Mouse (Mus musculus): Measurements from ENCODE around the gene Slc4a5. TPM values are rescaled to one million over a fixed set of nuclear protein-coding genes. Genes with fewer than 3 reads are reported as not detected.

The Slc4a5 gene
- polyA plus RNA-seq, 1 experiment from 2014 or later = 0.68 TPM

DNA sequence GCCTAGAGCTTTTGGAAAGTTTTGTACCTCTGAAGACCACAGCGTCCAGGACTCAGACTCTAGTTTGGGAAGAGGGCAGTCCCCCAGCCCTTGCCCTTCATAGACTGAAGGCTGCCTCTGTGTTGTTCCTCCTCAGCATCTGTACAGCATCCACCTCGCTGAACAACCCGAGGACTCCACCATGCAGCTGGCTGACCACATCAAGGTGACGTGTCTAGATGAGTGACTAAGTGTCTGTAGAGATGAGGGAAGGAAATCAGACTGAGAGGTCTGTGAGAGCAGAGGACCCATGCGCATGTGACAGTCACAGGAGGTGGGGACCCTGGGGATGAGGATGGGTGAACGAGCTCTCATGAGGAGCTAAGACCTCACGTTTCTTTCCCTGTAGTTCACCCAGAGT is 26.1 kb upstream of the Slc4a5 start:
- Histone ChIP-seq H3K4me1 (replicated peaks) (no peaks in the 10 kb centered on the region), H3K27me3 (no peaks in the 10 kb centered on the region), H3K4me3 (replicated peaks) (no peak overlapping the region), H3K27ac (no peak overlapping the region), H3K9ac (replicated peaks) (no peak overlapping the region), H3K4me2 (no peak overlapping the region), H3K9me3 (no peaks in the 10 kb centered on the region), H3K36me3 (peaks cover 100% of the 10 kb centered on the region)
- no peak for ATAC-seq (ENCODE audit: insufficient number of reproducible peaks, insufficient read depth, low FRiP score, low TSS enrichment, low read depth)
- 92% methylated on average over 7 of the region's 7 CpGs for WGBS

DNA sequence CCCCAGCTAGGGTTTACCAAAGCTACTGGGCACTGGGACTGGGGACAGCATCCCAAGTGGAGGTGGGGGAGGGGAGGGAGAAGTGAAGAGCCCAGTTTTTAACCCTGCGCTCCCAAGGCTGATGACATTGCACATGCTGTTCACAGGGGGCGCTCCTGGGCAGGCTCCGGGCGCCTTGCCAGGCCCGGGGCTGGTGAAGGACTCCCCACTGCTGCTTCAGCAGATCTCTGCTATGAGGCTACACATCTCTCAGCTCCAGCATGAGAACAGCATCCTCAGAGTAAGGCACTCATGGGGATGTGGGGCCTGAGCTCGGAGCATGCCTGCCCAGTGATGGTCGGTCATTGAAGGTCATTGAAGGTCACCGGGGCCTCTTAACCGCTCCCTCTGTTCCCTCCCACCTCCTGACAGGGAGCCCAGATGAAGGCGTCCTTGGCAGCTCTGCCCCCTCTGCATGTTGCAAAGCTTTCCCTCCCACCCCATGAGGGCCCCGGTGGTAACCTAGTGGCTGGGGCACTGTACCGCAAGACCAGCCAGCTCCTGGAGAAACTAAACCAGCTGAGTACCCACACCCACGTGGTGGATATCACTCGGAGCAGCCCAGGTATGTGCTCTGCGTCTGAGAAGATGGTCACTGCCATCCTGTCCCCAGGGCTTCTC is 22.2 kb upstream of the Slc4a5 start:
- peaks cover 89% of the 10 kb centered on the region for H3K36me3 ChIP-seq
- H3K4me1 ChIP-seq (replicated peaks) = no peaks in the 10 kb centered on the region
- ATAC-seq (ENCODE audit: insufficient number of reproducible peaks, insufficient read depth, low FRiP score, low TSS enrichment, low read depth) = no peak
- no peaks in the 10 kb centered on the region for H3K27me3 ChIP-seq
- H3K4me2 ChIP-seq = no peak overlapping the region
- no peak overlapping the region for H3K4me3 ChIP-seq (replicated peaks)
- WGBS = 40% methylated on average over 15 of the region's 15 CpGs
- H3K9ac ChIP-seq (replicated peaks) = no peak overlapping the region
- H3K9me3 ChIP-seq = no peaks in the 10 kb centered on the region
- no peak overlapping the region for H3K27ac ChIP-seq

DNA sequence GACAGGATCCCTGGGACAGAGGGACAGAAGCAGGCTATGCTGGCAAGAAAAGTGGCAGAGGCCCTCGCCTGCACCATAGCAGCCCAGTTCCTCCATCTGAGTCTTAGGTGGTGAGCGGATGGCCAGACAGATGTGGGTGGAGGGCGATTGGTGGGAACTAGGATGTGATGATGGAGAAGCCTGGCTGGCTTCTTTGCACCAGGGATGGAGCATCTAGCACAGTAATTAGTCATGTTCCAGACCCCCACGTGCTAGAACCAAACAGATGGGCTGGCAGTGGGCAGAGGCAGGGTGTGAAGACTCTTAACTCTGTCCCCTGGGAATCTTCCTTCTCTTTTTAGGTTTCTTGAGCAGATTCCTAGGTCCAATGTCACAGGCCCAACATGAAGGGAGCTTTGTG is 16.3 kb upstream of the Slc4a5 start:
- Histone ChIP-seq H3K4me1 (replicated peaks) (no peaks in the 10 kb centered on the region), H3K9ac (replicated peaks) (no peak overlapping the region), H3K4me3 (replicated peaks) (no peak overlapping the region), H3K27ac (no peak overlapping the region), H3K27me3 (no peaks in the 10 kb centered on the region), H3K4me2 (no peak overlapping the region), H3K36me3 (peaks cover 30% of the 10 kb centered on the region), H3K9me3 (no peaks in the 10 kb centered on the region)
- 80% methylated on average over 4 of the region's 4 CpGs for WGBS
- ATAC-seq (ENCODE audit: insufficient number of reproducible peaks, insufficient read depth, low FRiP score, low TSS enrichment, low read depth) = no peak

DNA sequence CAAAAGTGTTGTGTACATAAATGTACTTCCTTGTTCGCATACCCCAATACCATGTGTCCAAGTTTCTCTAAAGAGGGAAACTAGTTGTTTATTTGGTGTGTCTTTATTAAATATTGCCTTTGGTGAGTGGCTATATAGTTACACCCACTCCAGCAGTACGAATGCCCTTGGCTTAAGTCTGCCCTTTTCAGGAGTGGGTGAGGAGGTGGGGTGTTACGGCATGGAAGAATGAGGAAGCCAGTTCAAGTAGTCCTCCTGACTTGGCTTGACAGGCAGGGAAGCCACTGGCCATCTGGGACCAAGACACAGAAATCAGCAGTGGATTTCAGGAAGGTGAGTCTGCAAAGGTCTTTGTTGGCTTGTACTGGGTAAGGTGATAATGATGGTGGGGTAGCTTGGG is 13.8 kb upstream of the Slc4a5 start:
- peaks cover 6% of the 10 kb centered on the region; the same call in 1 of the 2 replicates for H3K36me3 ChIP-seq
- no peak overlapping the region for H3K4me3 ChIP-seq (replicated peaks)
- H3K9ac ChIP-seq (replicated peaks) = no peak overlapping the region
- no peak for ATAC-seq (ENCODE audit: insufficient number of reproducible peaks, insufficient read depth, low FRiP score, low TSS enrichment, low read depth)
- no peak overlapping the region for H3K4me2 ChIP-seq
- 91% methylated on average over 3 of the region's 3 CpGs for WGBS
- H3K4me1 ChIP-seq (replicated peaks) = peaks cover 4% of the 10 kb centered on the region; the same call in 1 of the 2 replicates
- no peaks in the 10 kb centered on the region for H3K27me3 ChIP-seq
- H3K27ac ChIP-seq = no peak overlapping the region
- no peaks in the 10 kb centered on the region for H3K9me3 ChIP-seq

DNA sequence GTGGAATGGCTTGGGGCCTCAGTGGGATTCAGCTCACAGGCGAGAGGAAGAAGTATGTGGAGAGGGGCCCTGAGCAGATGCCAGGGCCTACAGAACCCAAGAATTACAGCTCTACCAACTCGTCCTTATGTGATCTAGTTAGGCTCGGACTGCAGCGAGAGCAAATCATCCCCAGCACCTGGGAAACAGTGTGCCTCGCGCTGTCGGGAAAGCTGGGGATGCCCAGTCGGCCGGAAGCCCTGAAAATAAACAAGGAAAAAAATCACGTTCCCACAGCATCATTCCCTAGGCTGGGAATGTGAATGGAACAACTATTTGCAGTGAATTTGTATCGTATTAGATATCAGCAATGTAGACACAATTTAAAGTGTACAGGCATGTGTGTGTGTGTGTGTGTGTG is 13.3 kb upstream of the Slc4a5 start:
- H3K9me3 ChIP-seq = no peaks in the 10 kb centered on the region
- WGBS = 74% methylated on average over 11 of the region's 11 CpGs
- H3K27ac ChIP-seq = no peak overlapping the region
- peaks cover 7% of the 10 kb centered on the region; the same call in 1 of the 2 replicates for H3K4me1 ChIP-seq (replicated peaks)
- ATAC-seq (ENCODE audit: insufficient number of reproducible peaks, insufficient read depth, low FRiP score, low TSS enrichment, low read depth) = no peak
- H3K36me3 ChIP-seq = 0 out of 2 replicates have a peak, but pooled peaks cover 1% of the 10 kb centered on the region
- H3K4me2 ChIP-seq = no peak overlapping the region
- H3K27me3 ChIP-seq = no peaks in the 10 kb centered on the region
- no peak overlapping the region for H3K9ac ChIP-seq (replicated peaks)
- H3K4me3 ChIP-seq (replicated peaks) = no peak overlapping the region

DNA sequence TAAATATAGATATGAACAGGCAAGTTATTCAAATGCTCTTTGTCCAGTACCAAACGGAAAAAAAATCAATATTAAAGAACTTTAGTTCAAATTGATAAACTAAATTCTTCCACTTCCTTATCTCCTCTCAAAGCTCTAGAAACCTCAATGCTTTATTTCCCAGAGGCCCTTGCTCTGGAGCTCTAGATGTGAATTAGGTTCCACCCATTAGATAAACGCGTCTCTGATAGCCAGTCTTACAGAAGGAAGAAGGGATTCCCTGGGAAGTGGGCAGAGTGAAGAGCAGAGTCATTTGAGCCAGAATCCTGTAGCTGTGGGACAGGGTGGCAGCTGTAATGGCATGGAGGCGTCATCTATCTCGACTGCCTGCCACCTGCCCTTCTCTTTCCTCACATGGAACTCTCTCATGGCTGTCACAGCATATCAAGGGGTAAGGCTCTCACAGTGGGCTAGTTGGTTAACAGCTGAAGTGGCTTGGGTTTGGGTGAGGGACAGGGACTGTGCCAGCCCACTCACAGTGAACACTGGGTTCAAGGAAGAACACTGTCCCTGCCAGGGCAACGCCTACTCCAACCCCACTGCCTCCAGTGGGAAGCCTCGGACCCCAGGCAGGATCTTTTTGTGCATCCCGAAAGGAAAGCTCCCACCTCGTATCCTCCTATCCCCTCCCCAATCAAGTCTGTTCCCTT is 12.1 kb upstream of the Slc4a5 start:
- Histone ChIP-seq H3K4me3 (replicated peaks) (no peak overlapping the region), H3K4me2 (no peak overlapping the region), H3K27me3 (no peaks in the 10 kb centered on the region), H3K36me3 (no peaks in the 10 kb centered on the region), H3K9me3 (no peaks in the 10 kb centered on the region), H3K27ac (no peak overlapping the region), H3K9ac (replicated peaks) (no peak overlapping the region), H3K4me1 (replicated peaks) (peaks cover 11% of the 10 kb centered on the region)
- ATAC-seq (ENCODE audit: insufficient number of reproducible peaks, insufficient read depth, low FRiP score, low TSS enrichment, low read depth) = no peak
- 72% methylated on average over 9 of the region's 9 CpGs for WGBS

DNA sequence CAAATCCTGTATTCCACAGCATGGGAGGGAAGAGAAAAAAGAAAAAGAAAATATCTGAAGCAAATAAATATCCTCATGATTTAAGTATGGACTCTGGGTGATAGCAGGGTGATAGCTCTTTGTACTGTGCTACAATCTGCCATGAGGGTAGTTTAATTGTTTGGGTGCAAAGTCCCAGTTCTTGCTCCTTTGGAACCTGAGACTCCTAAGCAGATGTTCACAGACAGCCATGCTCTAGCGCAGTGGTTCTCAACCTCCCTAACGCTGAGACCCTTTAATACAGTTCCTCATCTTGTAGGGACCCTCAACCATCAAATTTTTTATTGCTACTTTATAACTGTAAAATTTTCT is 11.6 kb upstream of the Slc4a5 start:
- Histone ChIP-seq H3K9ac (replicated peaks) (no peak overlapping the region), H3K4me2 (no peak overlapping the region), H3K9me3 (no peaks in the 10 kb centered on the region), H3K27me3 (no peaks in the 10 kb centered on the region), H3K36me3 (no peaks in the 10 kb centered on the region), H3K4me1 (replicated peaks) (peaks cover 11% of the 10 kb centered on the region), H3K27ac (no peak overlapping the region), H3K4me3 (replicated peaks) (no peak overlapping the region)
- 73% methylated on average over 2 of the region's 2 CpGs for WGBS
- no peak for ATAC-seq (ENCODE audit: insufficient number of reproducible peaks, insufficient read depth, low FRiP score, low TSS enrichment, low read depth)

DNA sequence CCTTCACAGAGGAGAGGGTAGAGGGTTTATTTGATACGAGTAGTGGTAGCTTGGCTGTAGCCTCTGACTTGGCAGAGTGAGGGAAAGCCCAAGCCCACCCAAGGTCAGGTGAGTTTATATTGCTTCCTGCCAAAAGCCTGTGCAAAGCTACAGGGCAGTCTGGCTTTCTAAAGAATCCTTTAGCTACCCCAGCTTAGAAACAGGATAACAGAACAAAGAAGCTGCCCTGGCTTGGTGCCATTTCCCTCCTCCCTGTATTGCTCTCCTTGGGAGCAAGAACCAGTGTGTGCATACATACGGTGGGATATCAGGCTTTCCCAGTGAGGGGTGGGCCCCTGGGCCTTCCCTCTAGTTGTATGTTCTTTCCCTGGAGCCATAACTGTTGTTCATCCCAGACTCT is 9.1 kb upstream of the Slc4a5 start:
- Histone ChIP-seq H3K9ac (replicated peaks) (no peak overlapping the region), H3K27me3 (no peaks in the 10 kb centered on the region), H3K36me3 (no peaks in the 10 kb centered on the region), H3K4me3 (replicated peaks) (no peak overlapping the region), H3K9me3 (no peaks in the 10 kb centered on the region), H3K4me1 (replicated peaks) (peaks cover 14% of the 10 kb centered on the region), H3K4me2 (no peak overlapping the region), H3K27ac (no peak overlapping the region)
- ATAC-seq (ENCODE audit: insufficient number of reproducible peaks, insufficient read depth, low FRiP score, low TSS enrichment, low read depth) = no peak
- WGBS = 72% methylated on average over 2 of the region's 2 CpGs

DNA sequence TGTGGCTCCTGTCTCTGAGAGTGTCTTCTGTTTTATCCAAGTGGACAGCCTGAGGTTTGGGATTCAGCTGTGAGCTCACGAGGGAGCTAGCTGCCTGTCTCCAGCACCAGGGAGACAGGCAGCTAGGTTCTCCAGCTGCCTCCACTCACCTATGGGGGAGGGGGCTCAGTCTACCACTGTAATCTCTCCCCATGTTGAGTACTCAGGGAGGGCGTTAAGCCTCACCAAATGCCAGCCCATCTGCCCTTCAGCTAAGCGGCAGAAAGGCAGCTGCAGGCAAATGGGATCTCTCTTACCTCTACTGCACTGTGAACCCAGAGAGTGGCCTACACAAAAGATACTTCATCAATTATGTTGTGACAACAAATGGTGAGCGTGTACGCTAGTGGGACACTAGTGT is 8.1 kb upstream of the Slc4a5 start:
- Histone ChIP-seq H3K9ac (replicated peaks) (0 out of 2 replicates have a peak overlapping the region, but pooled peaks have one; percentile 27), H3K4me3 (replicated peaks) (no peak overlapping the region), H3K9me3 (no peaks in the 10 kb centered on the region), H3K4me2 (no peak overlapping the region), H3K27me3 (no peaks in the 10 kb centered on the region), H3K36me3 (no peaks in the 10 kb centered on the region), H3K27ac (no peak overlapping the region), H3K4me1 (replicated peaks) (peaks cover 17% of the 10 kb centered on the region)
- WGBS = 17% methylated on average over 5 of the region's 5 CpGs
- ATAC-seq (ENCODE audit: insufficient number of reproducible peaks, insufficient read depth, low FRiP score, low TSS enrichment, low read depth) = no peak

DNA sequence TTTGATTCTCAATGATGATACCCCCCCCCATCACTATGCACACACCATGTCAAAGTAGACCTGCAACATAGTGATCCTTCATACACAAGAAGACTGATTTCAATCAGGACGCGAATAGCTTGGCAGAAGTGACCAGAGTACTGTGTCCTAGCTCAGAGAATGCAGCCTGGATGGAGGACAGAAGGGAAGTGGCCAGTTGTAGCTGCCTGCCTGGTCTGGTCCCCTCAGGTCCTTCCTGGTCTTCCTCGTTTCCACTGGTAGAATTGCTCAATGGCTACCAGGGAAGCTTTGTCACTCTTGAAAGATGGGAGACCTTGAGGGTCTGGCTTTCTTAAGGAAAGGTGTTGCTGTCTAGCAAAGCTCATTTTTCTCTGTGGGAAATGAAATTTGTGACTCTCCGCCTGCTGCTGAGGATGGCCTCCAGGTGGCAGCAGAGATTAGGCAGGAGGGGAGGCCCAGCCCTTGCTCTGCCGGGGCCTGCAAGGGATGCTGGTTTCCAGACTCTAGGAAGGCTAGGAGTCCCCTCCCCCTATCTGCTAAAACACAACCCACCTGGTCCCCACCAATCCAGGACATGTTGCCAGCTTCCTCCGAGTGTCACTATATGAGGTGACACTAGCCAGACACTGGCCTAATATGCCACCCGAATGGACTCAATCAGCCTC is 4.5 kb upstream of the Slc4a5 start:
- Histone ChIP-seq H3K4me1 (replicated peaks) (peaks cover 17% of the 10 kb centered on the region), H3K4me2 (0 out of 2 replicates have a peak overlapping the region, but pooled peaks have one; percentile 17), H3K9me3 (no peaks in the 10 kb centered on the region), H3K27me3 (no peaks in the 10 kb centered on the region), H3K27ac (no peak overlapping the region), H3K36me3 (no peaks in the 10 kb centered on the region), H3K4me3 (replicated peaks) (no peak overlapping the region), H3K9ac (replicated peaks) (no peak overlapping the region)
- 14% methylated on average over 7 of the region's 7 CpGs for WGBS
- peak; percentile 83 for ATAC-seq (ENCODE audit: insufficient number of reproducible peaks, insufficient read depth, low FRiP score, low TSS enrichment, low read depth)

DNA sequence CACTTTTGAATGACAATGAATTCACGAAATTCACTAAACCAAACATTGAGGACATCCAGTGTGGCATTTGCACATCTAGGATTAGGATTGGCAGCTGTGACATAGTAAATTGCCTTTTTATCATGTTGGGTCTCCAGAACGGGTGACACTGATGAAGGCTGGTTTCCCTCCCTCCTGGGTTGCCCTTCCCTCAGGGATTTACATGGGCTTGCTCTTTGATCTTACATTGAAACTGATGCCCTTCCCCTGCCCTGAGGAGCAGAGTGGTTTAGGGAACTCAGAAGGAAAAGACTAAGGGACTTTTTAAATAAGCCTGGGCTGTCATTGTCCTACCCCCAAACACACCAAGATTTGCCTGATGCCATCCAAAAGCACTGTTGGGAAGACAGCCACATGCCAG is 11.9 kb downstream of the Slc4a5 start:
- Histone ChIP-seq H3K27ac (no peak overlapping the region), H3K4me2 (no peak overlapping the region), H3K27me3 (peaks cover 11% of the 10 kb centered on the region), H3K4me1 (replicated peaks) (peaks cover 15% of the 10 kb centered on the region), H3K9me3 (no peaks in the 10 kb centered on the region), H3K4me3 (replicated peaks) (no peak overlapping the region), H3K36me3 (no peaks in the 10 kb centered on the region), H3K9ac (replicated peaks) (no peak overlapping the region)
- ATAC-seq (ENCODE audit: insufficient number of reproducible peaks, insufficient read depth, low FRiP score, low TSS enrichment, low read depth) = no peak
- 31% methylated on average over 2 of the region's 2 CpGs for WGBS

All from limb, embryonic 12.5 days (tissue).